Mouse (Mus musculus): Measurements from ENCODE around the gene Nde1. TPM values are rescaled to one million over a fixed set of nuclear protein-coding genes. Genes with fewer than 3 reads are reported as not detected.
"Not testable (repeated sequence)": the region's sequence is repeated elsewhere in the genome, so short reads cannot be mapped to it uniquely, and the experiment has no call there.

Gene Nde1
- polyA plus RNA-seq (2017; shearing (Covaris generic)), result 10 to 100 TPM; 98.7 to 99.1 TPM

GRCm38 (mm10) chr16:14162988-14163416 lies at the start of gene Nde1, which contains the start of gene Marf1:
Nde1 (plus strand) TSS chr16:14163275.
Marf1 (minus strand) TSS chr16:14163351.
- peak; percentile 73 for ATAC-seq

GRCm38 (mm10) chr16:14117299-14117698 lies 45.8 kb upstream of the Nde1 start:
- ATAC-seq, result no peak

DNA sequence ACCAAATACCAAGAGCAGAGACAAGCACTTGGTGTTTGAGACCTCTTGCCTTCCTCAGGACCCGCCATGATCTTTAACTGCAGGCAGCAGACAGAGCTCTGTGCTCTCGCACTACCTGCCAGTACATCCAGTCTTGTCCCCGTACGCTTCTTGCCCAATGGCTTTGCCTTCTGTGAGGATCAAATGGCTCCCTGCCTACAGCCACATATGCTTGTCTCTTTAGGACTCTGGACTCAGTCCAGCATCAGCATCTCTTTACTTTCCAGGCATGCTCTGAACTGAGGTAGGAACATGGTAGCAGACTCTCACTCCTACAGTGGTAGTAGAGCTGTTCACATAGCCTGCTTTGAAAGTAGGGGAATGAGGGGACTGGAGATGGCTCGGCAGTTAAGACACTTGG lies 42.1 kb upstream of the Nde1 start:
- ATAC-seq, result no peak

- ATAC-seq, result no peak
Observed at GRCm38 (mm10) chr16:14121563-14121962, 41.5 kb upstream of the Nde1 start.

DNA sequence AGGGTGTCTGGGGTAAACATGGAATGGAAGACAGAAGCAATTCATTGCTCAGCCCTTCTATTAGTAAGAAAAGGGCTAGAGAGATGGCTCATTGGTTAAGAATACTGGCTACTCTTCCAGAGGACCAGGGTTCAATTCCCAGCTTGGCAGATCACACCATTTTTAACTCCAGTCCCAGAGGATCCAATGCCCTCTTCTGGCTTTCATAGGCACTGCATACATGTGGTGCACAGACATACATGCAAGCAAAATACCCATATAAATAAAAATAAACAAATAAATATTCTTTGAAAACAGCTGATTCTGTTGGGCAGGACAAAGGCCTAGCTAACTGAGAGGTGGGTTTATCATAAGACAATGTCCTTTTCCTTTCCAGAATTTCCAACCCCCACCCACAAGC lies 40.5 kb upstream of the Nde1 start:
- no peak for ATAC-seq

DNA sequence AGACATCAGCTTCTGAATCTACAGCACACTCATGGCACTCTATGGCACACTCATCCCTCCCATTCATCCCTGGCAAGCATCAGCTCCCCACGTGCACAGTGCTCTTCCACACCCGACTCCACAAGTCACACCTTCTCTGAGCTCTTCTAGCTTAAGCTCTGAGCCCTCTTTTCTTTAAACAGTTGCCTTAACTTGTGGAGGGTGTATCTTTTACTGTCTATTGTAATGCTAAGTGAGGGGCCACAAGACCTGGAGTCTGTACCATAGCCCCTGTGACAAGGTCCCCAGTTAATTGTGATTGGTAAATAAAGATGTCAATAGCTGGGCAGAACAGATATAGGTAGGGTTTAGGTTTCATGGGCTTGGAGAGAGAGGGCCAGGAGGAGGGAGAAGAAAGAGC lies 39.2 kb upstream of the Nde1 start:
- no peak for ATAC-seq

DNA sequence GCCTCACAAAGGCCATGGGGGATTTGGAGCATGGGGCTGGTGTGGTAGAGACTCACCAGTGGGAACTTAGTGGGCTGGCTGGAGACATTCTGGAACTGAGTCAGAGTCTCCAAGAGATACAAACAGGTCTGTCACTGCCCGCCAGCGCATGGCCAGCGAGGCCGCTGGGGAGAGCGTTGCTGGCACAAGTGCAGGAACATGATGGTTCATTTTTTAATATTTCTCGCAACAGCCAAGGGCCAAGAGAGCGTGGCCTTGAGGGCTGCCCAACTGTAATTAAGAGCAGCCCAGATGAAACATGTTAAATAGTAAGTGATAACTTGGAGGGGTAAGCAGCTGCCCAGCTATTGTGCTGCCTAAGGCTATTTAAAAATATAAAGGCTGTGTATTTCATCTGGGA lies 38.4 kb upstream of the Nde1 start:
- ATAC-seq, result no peak

- no peak for ATAC-seq
Observed at GRCm38 (mm10) chr16:14125253-14125652, 37.8 kb upstream of the Nde1 start.

DNA sequence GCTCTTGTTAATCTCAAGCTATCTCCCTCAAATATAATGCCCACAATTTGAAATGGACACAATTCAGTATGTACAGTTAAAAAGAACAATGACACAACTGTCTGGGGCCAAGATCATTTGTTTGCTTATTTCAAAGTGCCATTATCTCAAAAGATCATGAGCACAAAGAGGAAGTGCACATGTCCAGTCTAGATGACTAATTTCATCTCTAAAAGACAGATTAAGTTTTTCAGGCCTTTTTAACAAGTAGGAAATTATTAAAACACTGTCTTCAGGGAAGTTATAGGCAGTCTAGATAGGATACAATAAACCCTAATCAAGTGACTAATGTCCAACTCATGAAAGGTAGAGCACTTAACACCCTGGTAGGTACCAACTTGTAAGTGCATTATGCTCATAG lies 34.1 kb upstream of the Nde1 start:
- ATAC-seq, result no peak

DNA sequence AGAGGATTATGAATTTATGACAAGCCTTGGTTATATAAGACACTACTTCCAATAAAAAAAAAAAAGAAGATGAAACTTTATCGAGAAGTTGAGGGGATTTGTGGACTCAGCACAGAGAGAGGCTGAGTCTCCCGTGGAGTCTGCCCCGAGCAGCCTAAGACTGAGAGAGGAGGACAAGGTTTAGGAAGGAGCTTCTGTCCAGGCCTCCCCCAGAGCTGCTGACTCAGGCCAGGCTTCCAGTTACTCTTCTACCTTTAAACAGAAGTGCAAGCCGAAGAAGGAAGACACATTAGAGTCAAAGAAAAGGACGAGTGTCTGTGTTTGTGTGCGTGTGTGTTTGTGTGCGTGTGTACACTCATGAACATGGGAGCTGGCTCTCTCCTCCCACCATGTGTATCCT lies 32.3 kb upstream of the Nde1 start:
- ATAC-seq, result no peak

GRCm38 (mm10) chr16:14131376-14131775 lies 31.7 kb upstream of the Nde1 start:
- no peak for ATAC-seq

DNA sequence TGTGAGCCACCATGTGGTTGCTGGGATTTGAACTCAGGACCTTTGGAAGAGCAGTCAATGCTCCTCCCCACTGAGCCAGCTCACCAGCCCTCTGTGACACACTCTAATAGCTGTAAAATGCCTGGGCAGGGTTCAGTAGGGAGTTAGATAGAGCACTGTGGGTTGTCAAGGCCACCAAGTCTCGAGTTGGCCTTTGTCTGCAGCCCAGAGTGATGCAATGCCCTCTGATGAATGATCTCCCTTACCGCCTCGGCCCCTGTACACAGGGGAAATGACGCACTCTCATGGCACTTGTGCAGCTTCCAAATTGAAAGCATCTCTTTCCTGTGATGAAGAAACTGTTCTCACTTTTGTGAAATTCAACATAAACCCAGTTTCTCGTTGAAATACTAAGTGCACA lies 31.2 kb upstream of the Nde1 start:
- no peak for ATAC-seq

DNA sequence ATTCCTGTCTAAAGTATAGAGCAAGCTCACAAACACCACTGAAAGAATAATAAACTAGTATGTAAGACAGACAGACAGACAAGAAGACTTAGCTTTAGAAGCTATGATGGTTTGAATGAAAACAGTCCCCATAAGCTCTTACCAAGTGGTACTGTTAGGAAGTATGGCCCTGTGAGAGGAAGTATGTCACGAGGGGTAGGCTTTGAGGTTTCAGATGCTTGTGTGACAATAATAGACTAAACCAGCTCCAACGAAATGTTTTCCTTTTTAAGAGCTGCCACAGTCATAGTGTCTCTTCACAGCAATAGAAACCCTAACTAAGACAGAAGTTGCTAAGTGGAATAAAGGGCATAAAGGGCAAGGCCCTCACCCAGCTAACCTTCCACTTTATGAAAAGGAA lies 28.1 kb upstream of the Nde1 start:
- no peak for ATAC-seq

GRCm38 (mm10) chr16:14137976-14138561 lies 25.0 kb upstream of the Nde1 start:
- ATAC-seq, result no peak

DNA sequence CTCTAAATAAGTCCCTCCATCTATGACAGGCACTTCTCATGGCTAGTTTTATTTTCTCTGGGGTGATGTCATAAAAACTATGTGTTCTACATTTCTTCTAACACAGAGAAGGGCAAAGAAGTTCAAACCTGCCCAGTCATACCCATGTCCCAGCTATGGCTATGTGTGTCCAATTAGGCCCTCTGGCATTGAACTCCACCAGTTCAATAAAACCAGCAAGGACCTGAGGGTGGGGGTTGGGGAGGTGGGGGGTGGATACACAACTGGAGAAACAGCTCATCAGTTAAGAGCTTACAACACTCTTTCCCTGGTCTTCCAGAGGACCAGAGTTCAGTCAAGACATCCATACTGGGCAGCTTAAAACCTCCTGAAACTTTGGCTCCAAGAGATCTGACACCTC lies 24.0 kb upstream of the Nde1 start:
- ATAC-seq, result no peak

GRCm38 (mm10) chr16:14143298-14143697 lies 19.8 kb upstream of the Nde1 start:
- ATAC-seq, result no peak

GRCm38 (mm10) chr16:14147712-14148111 lies 15.4 kb upstream of the Nde1 start:
- no peak for ATAC-seq

- ATAC-seq, result no peak
Observed at GRCm38 (mm10) chr16:14151718-14152117, 11.4 kb upstream of the Nde1 start.

GRCm38 (mm10) chr16:14155638-14156037 lies 7.4 kb upstream of the Nde1 start:
- ATAC-seq, result not testable (repeated sequence)

GRCm38 (mm10) chr16:14156312-14156711 lies 6.8 kb upstream of the Nde1 start:
- ATAC-seq, result no peak

- no peak for ATAC-seq
Observed at GRCm38 (mm10) chr16:14158536-14158935, 4.5 kb upstream of the Nde1 start.

DNA sequence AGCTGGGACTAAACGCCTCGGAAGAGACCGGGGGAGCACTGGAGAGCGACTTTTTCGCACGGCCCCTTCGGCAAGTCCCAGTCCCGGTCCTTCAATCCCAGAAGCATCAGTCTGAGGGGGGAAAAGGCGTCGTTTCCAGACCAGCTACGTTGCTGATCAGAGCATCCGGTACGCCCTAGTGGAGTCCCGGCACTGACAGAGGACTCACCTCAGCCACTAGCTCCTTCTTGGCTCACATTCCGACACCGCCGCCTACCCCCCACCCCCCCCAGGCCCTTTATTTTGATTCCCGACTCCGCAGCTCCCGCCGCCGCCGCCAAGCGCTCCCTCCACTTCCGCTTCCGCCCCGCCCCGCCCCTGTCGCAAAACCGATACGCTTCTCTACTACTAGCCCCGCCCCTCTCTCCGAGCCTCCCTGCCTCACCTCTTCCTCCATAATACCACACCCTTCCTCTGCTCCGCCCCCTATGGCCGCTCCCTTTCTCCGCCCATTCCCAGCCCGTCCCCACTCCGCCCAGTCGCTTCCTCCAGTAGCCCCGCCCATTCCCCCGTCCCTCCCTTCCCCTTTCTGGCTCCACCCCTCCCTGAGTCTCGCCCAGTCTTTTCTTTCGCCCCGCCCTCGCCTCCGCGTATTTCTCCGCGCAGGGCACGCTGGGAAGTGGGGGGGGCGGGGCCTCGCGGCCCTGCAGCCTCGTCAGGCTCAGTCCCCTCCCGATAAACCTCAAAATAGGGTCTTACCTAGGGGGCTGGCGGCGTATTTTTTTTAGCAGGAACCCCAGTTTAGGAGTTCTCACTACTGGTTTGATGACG lies 3.9 kb upstream of the Nde1 start:
- peak; percentile 74 for ATAC-seq

- peak; percentile 24 for ATAC-seq
Observed at GRCm38 (mm10) chr16:14159746-14160131, 3.3 kb upstream of the Nde1 start.

DNA sequence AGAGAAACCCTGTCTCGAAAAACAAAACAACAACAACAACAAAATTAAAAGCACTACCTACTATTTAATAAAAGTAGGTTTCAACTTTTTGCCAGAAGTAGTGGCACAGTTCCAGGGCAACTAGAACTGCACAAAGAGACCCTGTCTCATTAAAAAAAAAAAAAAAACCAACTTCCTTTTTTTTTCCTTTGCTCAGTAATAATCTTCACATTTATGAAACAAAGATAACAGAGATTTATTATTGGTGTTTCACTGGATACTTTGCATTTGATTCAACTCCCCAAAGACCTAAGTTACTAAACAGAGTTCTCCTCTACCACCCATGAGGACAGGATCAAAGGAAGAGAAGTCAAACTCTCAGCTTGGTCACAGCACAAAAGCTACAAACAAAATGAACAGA lies 2.1 kb upstream of the Nde1 start:
- no peak for ATAC-seq
